Comparison of ENCODE assay signal across 13 mouse cellular contexts in genomic region chr7:82854195-82854766, GRCm38 (mm10). TPM values are rescaled to one million over a fixed set of nuclear protein-coding genes. Genes with fewer than 3 reads are reported as not detected.
DNase-seq lines count a peak whose midpoint lies in the region; ATAC-seq and TF ChIP-seq lines count a peak whose summit lies in the region.
"Had no signal": no experiment of that assay in that cellular context is flagged by ENCODE, and none has a peak within 500 bp of the region (broad histone marks: within the 10 kb centered on the region; RNA-seq: fewer than 3 reads in every experiment).

No protein-coding gene starts in this region.

- H3K9me3 ChIP-seq in forebrain, embryonic 11.5 days (ENCODE audit: control insufficient read depth, low read length), result no peaks in the 10 kb centered on the region
- H3K9me3 ChIP-seq in forebrain, embryonic 13.5 days (replicated peaks), result no peaks in the 10 kb centered on the region
- no peaks in the 10 kb centered on the region for H3K9me3 ChIP-seq in lung, embryonic 14.5 days (ENCODE audit: low read depth, low read length)
- no peaks in the 10 kb centered on the region for H3K9me3 ChIP-seq in lung, postnatal 0 days (ENCODE audit: low read length)
- H3K9me3 ChIP-seq in limb, embryonic 13.5 days, result no peaks in the 10 kb centered on the region
- H3K9me3 ChIP-seq: G1E; heart, embryonic 13.5 days had no signal

- H3K27me3 ChIP-seq in forebrain, embryonic 11.5 days (ENCODE audit: control insufficient read depth, insufficient read depth, low read length), result no peaks in the 10 kb centered on the region
- no peaks in the 10 kb centered on the region for H3K27me3 ChIP-seq in forebrain, embryonic 13.5 days
- no peaks in the 10 kb centered on the region for H3K27me3 ChIP-seq in lung, embryonic 14.5 days (ENCODE audit: insufficient read depth, low read length)
- H3K27me3 ChIP-seq in lung, postnatal 0 days (replicated peaks; ENCODE audit: insufficient read depth, low read length), result no peaks in the 10 kb centered on the region
- H3K27me3 ChIP-seq in limb, embryonic 13.5 days, result no peaks in the 10 kb centered on the region
- H3K27me3 ChIP-seq: heart, embryonic 13.5 days had no signal

- no peaks in the 10 kb centered on the region for H3K36me3 ChIP-seq in forebrain, embryonic 11.5 days (ENCODE audit: control insufficient read depth, insufficient read depth, low read length)
- no peaks in the 10 kb centered on the region for H3K36me3 ChIP-seq in forebrain, embryonic 13.5 days (ENCODE audit: poor library complexity, severe bottlenecking)
- H3K36me3 ChIP-seq in lung, embryonic 14.5 days (ENCODE audit: insufficient read depth), result no peaks in the 10 kb centered on the region
- no peaks in the 10 kb centered on the region for H3K36me3 ChIP-seq in lung, postnatal 0 days (ENCODE audit: insufficient read depth, low read length)
- no peaks in the 10 kb centered on the region for H3K36me3 ChIP-seq in limb, embryonic 13.5 days
- H3K36me3 ChIP-seq: G1E; heart, embryonic 13.5 days had no signal

- DNase-seq in forebrain, embryonic 11.5 days (ENCODE audit: low spot score), result peak; percentile 49
- DNase-seq in lung, embryonic 14.5 days, result peak; percentile 30
- DNase-seq in lung, postnatal 0 days (ENCODE audit: low spot score), result no peak
- peak; percentile 92 for DNase-seq in ZHBTc4 (ENCODE audit: low read depth, low spot score)
- DNase-seq in gastrocnemius, postnatal 25 days, result no peak
- no peak for DNase-seq in right cerebral cortex, postnatal 14 days
- DNase-seq: cerebellum, adult 9-10 months; lung, adult 2 months had no signal

- ATAC-seq in forebrain, embryonic 11.5 days (replicated peaks; ENCODE audit: low FRiP score), result peak; percentile 51
- no peak for ATAC-seq in forebrain, embryonic 13.5 days
- no peak for ATAC-seq in lung, embryonic 14.5 days (ENCODE audit: insufficient read depth)
- ATAC-seq in lung, postnatal 0 days, result no peak
- peak; percentile 54; the same call in 1 of the 2 replicates for ATAC-seq in limb, embryonic 13.5 days (ENCODE audit: low FRiP score, low read depth)

- no peak overlapping the region for H3K27ac ChIP-seq in forebrain, embryonic 11.5 days (ENCODE audit: low read depth, low read length)
- H3K27ac ChIP-seq in forebrain, embryonic 13.5 days, result no peak overlapping the region
- peak overlapping the region; percentile 32; the same call in 1 of the 2 replicates for H3K27ac ChIP-seq in lung, embryonic 14.5 days (ENCODE audit: low read depth)
- no peak overlapping the region for H3K27ac ChIP-seq in lung, postnatal 0 days (ENCODE audit: low read length)
- peak overlapping the region; percentile 80; the same call in 1 of the 2 replicates for H3K27ac ChIP-seq in limb, embryonic 13.5 days
- H3K27ac ChIP-seq: heart, embryonic 13.5 days; hindbrain, embryonic 14.5 days had no signal

- TF ChIP-seq EP300 in lung, postnatal 0 days (IDR thresholded peaks at IDR 0.05), result no peak

- TF ChIP-seq CTCF in lung, embryonic 14.5 days (IDR thresholded peaks at IDR 0.05; ENCODE audit: low read depth), result no peak
- no peak for TF ChIP-seq CTCF in lung, postnatal 0 days (IDR thresholded peaks at IDR 0.05)

- 23% methylated on average over 3 of the region's 3 CpGs for WGBS in forebrain, embryonic 11.5 days
- 12% methylated on average over 3 of the region's 3 CpGs for WGBS in forebrain, embryonic 13.5 days
- WGBS in lung, embryonic 14.5 days, result 54% methylated on average over 3 of the region's 3 CpGs
- 59% methylated on average over 3 of the region's 3 CpGs for WGBS in lung, postnatal 0 days
- WGBS in limb, embryonic 13.5 days, result 16% methylated on average over 3 of the region's 3 CpGs

- no peak overlapping the region for H3K4me3 ChIP-seq in forebrain, embryonic 11.5 days (ENCODE audit: low read depth, low read length)
- H3K4me3 ChIP-seq in forebrain, embryonic 13.5 days, result no peak overlapping the region
- no peak overlapping the region for H3K4me3 ChIP-seq in lung, embryonic 14.5 days (ENCODE audit: low read depth, low read length)
- no peak overlapping the region for H3K4me3 ChIP-seq in lung, postnatal 0 days (ENCODE audit: low read depth, low read length)
- H3K4me3 ChIP-seq in limb, embryonic 13.5 days, result no peak overlapping the region
- H3K4me3 ChIP-seq: heart, embryonic 13.5 days had no signal

- H3K4me1 ChIP-seq in forebrain, embryonic 11.5 days (replicated peaks; ENCODE audit: control insufficient read depth, insufficient read depth, low read length), result peaks cover 6% of the 10 kb centered on the region
- peaks cover 7% of the 10 kb centered on the region; the same call in 1 of the 2 replicates for H3K4me1 ChIP-seq in forebrain, embryonic 13.5 days
- 0 out of 2 replicates have a peak, but pooled peaks cover 3% of the 10 kb centered on the region for H3K4me1 ChIP-seq in lung, embryonic 14.5 days (ENCODE audit: insufficient read depth)
- H3K4me1 ChIP-seq in lung, postnatal 0 days (ENCODE audit: insufficient read depth, low read depth, low read length), result no peaks in the 10 kb centered on the region
- peaks cover 17% of the 10 kb centered on the region for H3K4me1 ChIP-seq in limb, embryonic 13.5 days

- H3K4me2 ChIP-seq in forebrain, embryonic 11.5 days (ENCODE audit: low read depth, low read length, severe bottlenecking), result no peak overlapping the region
- H3K4me2 ChIP-seq in forebrain, embryonic 13.5 days, result no peak overlapping the region
- H3K4me2 ChIP-seq in lung, embryonic 14.5 days, result no peak overlapping the region
- H3K4me2 ChIP-seq in lung, postnatal 0 days (replicated peaks; ENCODE audit: low read depth, low read length), result no peak overlapping the region
- H3K4me2 ChIP-seq in limb, embryonic 13.5 days (replicated peaks), result no peak overlapping the region
- H3K4me2 ChIP-seq: heart, embryonic 13.5 days; hindbrain, embryonic 14.5 days had no signal

- H3K9ac ChIP-seq in forebrain, embryonic 11.5 days (ENCODE audit: low read length), result 0 out of 2 replicates have a peak overlapping the region, but pooled peaks have one; percentile 7
- H3K9ac ChIP-seq in forebrain, embryonic 13.5 days, result no peak overlapping the region
- H3K9ac ChIP-seq in lung, embryonic 14.5 days, result no peak overlapping the region
- no peak overlapping the region for H3K9ac ChIP-seq in lung, postnatal 0 days (replicated peaks; ENCODE audit: low read depth)
- no peak overlapping the region for H3K9ac ChIP-seq in limb, embryonic 13.5 days
- H3K9ac ChIP-seq: heart, embryonic 13.5 days; hindbrain, embryonic 14.5 days had no signal

RNA-seq across cellular contexts. Expression of gene Mex3b, which starts 12.9 kb away (rescaled TPM):
- 36.0 and 42.7 TPM in 2 replicates for polyA plus RNA-seq in forebrain, embryonic 11.5 days (2014; fragmentation: Nextera tagmentation; extraction: Ambion mirVana)
- 42.2 and 45.8 TPM in 2 replicates for polyA plus RNA-seq in forebrain, embryonic 13.5 days (2015; fragmentation: Nextera tagmentation; extraction: Ambion mirVana)
- 17.4 and 17.6 TPM in 2 replicates for polyA plus RNA-seq in lung, embryonic 14.5 days (2014; fragmentation: Nextera tagmentation; extraction: Ambion mirVana)
- polyA plus RNA-seq in lung, postnatal 0 days (2015; fragmentation: Nextera tagmentation; extraction: Ambion mirVana), result 6.5 and 7.7 TPM in 2 replicates
- 35.6 and 36.4 TPM in 2 replicates for polyA plus RNA-seq in limb, embryonic 13.5 days (2015; fragmentation: Nextera tagmentation; extraction: Ambion mirVana)
- total RNA-seq in gastrocnemius, postnatal 25 days (2021), result 1 to 10 TPM in 1 of 2 experiments, under 1 TPM in 1; 0.80 to 1.1 TPM

Comparison
In these comparisons a context has a peak if more than half of its experiments do, and no peak if none do; other contexts are left out.
1. ATAC-seq: peak in forebrain, embryonic 11.5 days (single experiment) and limb, embryonic 13.5 days (single experiment); none in forebrain, embryonic 13.5 days (single experiment), lung, embryonic 14.5 days (single experiment) and lung, postnatal 0 days (single experiment).
2. DNase-seq: peak in forebrain, embryonic 11.5 days (single experiment), lung, embryonic 14.5 days (single experiment) and ZHBTc4 (single experiment); none in lung, postnatal 0 days (single experiment), gastrocnemius, postnatal 25 days (single experiment) and right cerebral cortex, postnatal 14 days (single experiment).
3. H3K27ac ChIP-seq: peak in lung, embryonic 14.5 days (single experiment) and limb, embryonic 13.5 days (single experiment); none in forebrain, embryonic 11.5 days (single experiment), forebrain, embryonic 13.5 days (single experiment) and lung, postnatal 0 days (single experiment).